Mouse (Mus musculus): ENCODE data around the gene Adam17. TPM values are rescaled to one million over a fixed set of nuclear protein-coding genes. Genes with fewer than 3 reads are reported as not detected.

Adam17 gene
- polyA plus RNA-seq, 1 experiment from 2014 or later: 11.2 TPM

GRCm38 (mm10) chr12:21306721-21307120 lies 66.7 kb downstream of the Adam17 start:
- Histone ChIP-seq H3K9me3 (ENCODE audit: control insufficient read depth) (no peaks in the 10 kb centered on the region), H3K27me3 (replicated peaks; ENCODE audit: control insufficient read depth, insufficient read depth, low read length) (no peaks in the 10 kb centered on the region), H3K4me2 (replicated peaks; ENCODE audit: low read depth) (no peak overlapping the region), H3K9ac (ENCODE audit: low read depth, low read length) (no peak overlapping the region), H3K4me1 (replicated peaks; ENCODE audit: control insufficient read depth, insufficient read depth, low read length) (no peaks in the 10 kb centered on the region), H3K27ac (ENCODE audit: low read depth, low read length) (no peak overlapping the region), H3K36me3 (ENCODE audit: control insufficient read depth, insufficient read depth) (peaks cover 79% of the 10 kb centered on the region), H3K4me3 (ENCODE audit: low read depth, low read length) (no peak overlapping the region)
- ATAC-seq: no peak
- WGBS: 92% methylated on average over 4 of the region's 4 CpGs
- TF ChIP-seq CTCF (IDR thresholded peaks at IDR 0.05; ENCODE audit: low read depth): no peak

GRCm38 (mm10) chr12:21305741-21306140 lies 67.7 kb downstream of the Adam17 start:
- H3K27ac ChIP-seq (ENCODE audit: low read depth, low read length): no peak overlapping the region
- no peak overlapping the region for H3K4me3 ChIP-seq (ENCODE audit: low read depth, low read length)
- H3K36me3 ChIP-seq (ENCODE audit: control insufficient read depth, insufficient read depth): peaks cover 76% of the 10 kb centered on the region
- H3K4me2 ChIP-seq (replicated peaks; ENCODE audit: low read depth): no peak overlapping the region
- TF ChIP-seq CTCF (IDR thresholded peaks at IDR 0.05; ENCODE audit: low read depth): no peak
- H3K9me3 ChIP-seq (ENCODE audit: control insufficient read depth): no peaks in the 10 kb centered on the region
- ATAC-seq: no peak
- no peak overlapping the region for H3K9ac ChIP-seq (ENCODE audit: low read depth, low read length)
- no peaks in the 10 kb centered on the region for H3K4me1 ChIP-seq (replicated peaks; ENCODE audit: control insufficient read depth, insufficient read depth, low read length)
- 87% methylated on average over 4 of the region's 4 CpGs for WGBS
- H3K27me3 ChIP-seq (replicated peaks; ENCODE audit: control insufficient read depth, insufficient read depth, low read length): no peaks in the 10 kb centered on the region

- ATAC-seq: peak; percentile 63
- no peak overlapping the region for H3K4me3 ChIP-seq (ENCODE audit: low read depth, low read length)
- H3K27me3 ChIP-seq (replicated peaks; ENCODE audit: control insufficient read depth, insufficient read depth, low read length): no peaks in the 10 kb centered on the region
- 38% methylated on average over 5 of the region's 5 CpGs for WGBS
- H3K27ac ChIP-seq (ENCODE audit: low read depth, low read length): no peak overlapping the region
- peak; percentile 37 for TF ChIP-seq CTCF (IDR thresholded peaks at IDR 0.05; ENCODE audit: low read depth)
- peaks cover 70% of the 10 kb centered on the region for H3K36me3 ChIP-seq (ENCODE audit: control insufficient read depth, insufficient read depth)
- no peak overlapping the region for H3K9ac ChIP-seq (ENCODE audit: low read depth, low read length)
- H3K4me2 ChIP-seq (replicated peaks; ENCODE audit: low read depth): no peak overlapping the region
- no peaks in the 10 kb centered on the region for H3K4me1 ChIP-seq (replicated peaks; ENCODE audit: control insufficient read depth, insufficient read depth, low read length)
- H3K9me3 ChIP-seq (ENCODE audit: control insufficient read depth): no peaks in the 10 kb centered on the region
These were observed 71.1 kb downstream of the Adam17 start for GRCm38 (mm10) chr12:21302361-21302783.

GRCm38 (mm10) chr12:21301932-21302331 lies 71.5 kb downstream of the Adam17 start:
- WGBS: 29% methylated on average over 8 of the region's 8 CpGs
- no peak overlapping the region for H3K4me3 ChIP-seq (ENCODE audit: low read depth, low read length)
- peaks cover 70% of the 10 kb centered on the region for H3K36me3 ChIP-seq (ENCODE audit: control insufficient read depth, insufficient read depth)

GRCm38 (mm10) chr12:21301324-21301723 lies 72.1 kb downstream of the Adam17 start:
- no peak for TF ChIP-seq CTCF (IDR thresholded peaks at IDR 0.05; ENCODE audit: low read depth)
- 72% methylated on average over 7 of the region's 7 CpGs for WGBS
- H3K9me3 ChIP-seq (ENCODE audit: control insufficient read depth): no peaks in the 10 kb centered on the region
- no peak for ATAC-seq
- no peak overlapping the region for H3K4me3 ChIP-seq (ENCODE audit: low read depth, low read length)
- no peaks in the 10 kb centered on the region for H3K4me1 ChIP-seq (replicated peaks; ENCODE audit: control insufficient read depth, insufficient read depth, low read length)
- peaks cover 70% of the 10 kb centered on the region for H3K36me3 ChIP-seq (ENCODE audit: control insufficient read depth, insufficient read depth)
- H3K27me3 ChIP-seq (replicated peaks; ENCODE audit: control insufficient read depth, insufficient read depth, low read length): no peaks in the 10 kb centered on the region
- no peak overlapping the region; the same call in 1 of the 2 replicates for H3K27ac ChIP-seq (ENCODE audit: low read depth, low read length)
- H3K9ac ChIP-seq (ENCODE audit: low read depth, low read length): no peak overlapping the region
- no peak overlapping the region for H3K4me2 ChIP-seq (replicated peaks; ENCODE audit: low read depth)

More at GRCm38 (mm10) chr12:21301932-21302331, 71.5 kb downstream of the Adam17 start:
- Histone ChIP-seq H3K9ac (ENCODE audit: low read depth, low read length) (no peak overlapping the region), H3K27ac (ENCODE audit: low read depth, low read length) (peak overlapping the region; percentile 58; the same call in 1 of the 2 replicates), H3K9me3 (ENCODE audit: control insufficient read depth) (no peaks in the 10 kb centered on the region), H3K4me1 (replicated peaks; ENCODE audit: control insufficient read depth, insufficient read depth, low read length) (no peaks in the 10 kb centered on the region), H3K4me2 (replicated peaks; ENCODE audit: low read depth) (no peak overlapping the region), H3K27me3 (replicated peaks; ENCODE audit: control insufficient read depth, insufficient read depth, low read length) (no peaks in the 10 kb centered on the region)
- no peak for ATAC-seq
- no peak for TF ChIP-seq CTCF (IDR thresholded peaks at IDR 0.05; ENCODE audit: low read depth)

GRCm38 (mm10) chr12:21298856-21299255 lies 74.6 kb downstream of the Adam17 start:
- H3K4me1 ChIP-seq (replicated peaks; ENCODE audit: control insufficient read depth, insufficient read depth, low read length): no peaks in the 10 kb centered on the region
- H3K9me3 ChIP-seq (ENCODE audit: control insufficient read depth): no peaks in the 10 kb centered on the region
- no peak overlapping the region for H3K27ac ChIP-seq (ENCODE audit: low read depth, low read length)
- no peak overlapping the region for H3K9ac ChIP-seq (ENCODE audit: low read depth, low read length)
- no peak for TF ChIP-seq CTCF (IDR thresholded peaks at IDR 0.05; ENCODE audit: low read depth)
- H3K4me3 ChIP-seq (ENCODE audit: low read depth, low read length): no peak overlapping the region
- H3K36me3 ChIP-seq (ENCODE audit: control insufficient read depth, insufficient read depth): peaks cover 73% of the 10 kb centered on the region
- no peaks in the 10 kb centered on the region for H3K27me3 ChIP-seq (replicated peaks; ENCODE audit: control insufficient read depth, insufficient read depth, low read length)
- no peak for ATAC-seq
- no peak overlapping the region for H3K4me2 ChIP-seq (replicated peaks; ENCODE audit: low read depth)
- WGBS: 97% methylated on average over 11 of the region's 11 CpGs

GRCm38 (mm10) chr12:21289651-21290050 lies 83.8 kb downstream of the Adam17 start:
- no peak for TF ChIP-seq CTCF (IDR thresholded peaks at IDR 0.05; ENCODE audit: low read depth)
- no peak overlapping the region for H3K4me2 ChIP-seq (replicated peaks; ENCODE audit: low read depth)
- no peak for ATAC-seq
- no peaks in the 10 kb centered on the region for H3K27me3 ChIP-seq (replicated peaks; ENCODE audit: control insufficient read depth, insufficient read depth, low read length)
- 0 out of 2 replicates have a peak, but pooled peaks cover 5% of the 10 kb centered on the region for H3K4me1 ChIP-seq (replicated peaks; ENCODE audit: control insufficient read depth, insufficient read depth, low read length)
- no peak overlapping the region for H3K27ac ChIP-seq (ENCODE audit: low read depth, low read length)
- H3K9ac ChIP-seq (ENCODE audit: low read depth, low read length): no peak overlapping the region
- no peaks in the 10 kb centered on the region for H3K9me3 ChIP-seq (ENCODE audit: control insufficient read depth)
- WGBS: 45% methylated on average over 6 of the region's 6 CpGs
- peaks cover 33% of the 10 kb centered on the region for H3K36me3 ChIP-seq (ENCODE audit: control insufficient read depth, insufficient read depth)
- no peak overlapping the region for H3K4me3 ChIP-seq (ENCODE audit: low read depth, low read length)
